18 mouse cellular contexts compared by ENCODE assay signal in genomic region chr10:70299118-70299517, GRCm38 (mm10). TPM values are rescaled to one million over a fixed set of nuclear protein-coding genes. Genes with fewer than 3 reads are reported as not detected.
"Had no signal": no experiment of that assay in that cellular context is flagged by ENCODE, and none has a peak within 500 bp of the region (broad histone marks: within the 10 kb centered on the region; RNA-seq: fewer than 3 reads in every experiment).

No protein-coding gene starts in this region.

- H3K4me1 ChIP-seq: liver, embryonic 13.5 days had no signal

- ATAC-seq: intestine, postnatal 0 days; lung, postnatal 0 days had no signal

- H3K36me3 ChIP-seq: kidney, embryonic 15.5 days; liver, embryonic 13.5 days had no signal

- H3K9me3 ChIP-seq: kidney, embryonic 15.5 days; liver, embryonic 13.5 days had no signal

- H3K4me3 ChIP-seq: kidney, embryonic 15.5 days; layer of hippocampus, adult 2 months; liver, embryonic 13.5 days had no signal

- H3K27me3 ChIP-seq: kidney, embryonic 15.5 days; liver, embryonic 13.5 days had no signal

- H3K9ac ChIP-seq: kidney, embryonic 15.5 days; liver, embryonic 13.5 days had no signal

- DNase-seq: kidney, adult 8-10 months; layer of hippocampus, adult 9-11 months; liver, embryonic 13.5 days; lung, adult 2 months; lung, postnatal 36 days; right cerebral cortex, adult 18-20 months; right cerebral cortex, postnatal 14 days; right cerebral cortex, postnatal 4 days; thymus, adult 2 months; thymus, postnatal 14 days; thymus, postnatal 4 days had no signal

- H3K4me2 ChIP-seq: kidney, embryonic 15.5 days; liver, embryonic 13.5 days; midbrain, embryonic 11.5 days had no signal

- H3K27ac ChIP-seq: layer of hippocampus, adult 2 months; liver, embryonic 13.5 days; stomach, postnatal 0 days had no signal

RNA-seq across cellular contexts. Expression of gene Slc16a9, which starts 54.2 kb away (rescaled TPM):
- total RNA-seq: megakaryocyte-erythroid progenitor cell, adult 5-6 weeks had no signal
